Mouse (Mus musculus): ENCODE measurements around the gene Gsc.

DNA sequence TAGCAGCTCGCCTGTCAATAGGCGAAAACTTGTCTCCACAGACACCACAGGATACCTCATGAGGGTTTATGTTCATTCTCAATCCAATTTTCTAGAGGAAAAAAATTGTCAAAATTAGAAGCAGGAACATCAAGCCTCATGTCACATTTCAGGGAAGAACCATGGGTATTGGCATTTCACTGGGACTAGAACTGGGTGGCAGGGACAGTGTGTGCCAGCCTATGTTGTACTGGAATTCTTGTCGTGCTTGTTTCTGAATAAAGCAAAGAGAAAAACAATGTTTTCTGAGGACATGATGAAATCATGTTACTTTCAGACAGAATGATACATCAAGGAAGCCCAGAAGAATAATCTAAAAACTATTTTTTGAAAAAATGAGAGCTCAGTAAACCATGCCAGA lies 47.5 kb downstream of the Gsc start:
- TF ChIP-seq CTCF (IDR thresholded peaks at IDR 0.05; ENCODE audit: low read depth, low read length) (no peak), POLR2A (IDR thresholded peaks at IDR 0.05; ENCODE audit: extremely low read depth, insufficient read depth, low read length) (no peak)
